Mouse (Mus musculus) myocyte (in vitro differentiated cells): ENCODE results near the gene Klrb1c.

ENCODE experiments used
- CEBPB ChIP-seq: IDR thresholded peaks from 2 replicates; pipeline ENCODE4 v1.6.1; 2011; ENCODE audit warnings: mild to moderate bottlenecking, moderate library complexity; ENCODE audit not compliant: poor library complexity, insufficient read depth, severe bottlenecking
- MAX ChIP-seq: IDR thresholded peaks from one replicate; pipeline ENCODE4 v1.6.1; 2011; ENCODE audit warnings: low read depth, mild to moderate bottlenecking, control low read depth
- POLR2A ChIP-seq: IDR thresholded peaks from one replicate; pipeline ENCODE4 v1.6.1; 2011; ENCODE audit warnings: low read depth, mild to moderate bottlenecking, control low read depth, moderate library complexity; ENCODE audit not compliant: insufficient read length
- POLR2AphosphoS2 ChIP-seq: IDR thresholded peaks from one replicate; pipeline ENCODE4 v1.6.1; 2011; ENCODE audit warnings: low read depth, control low read depth; ENCODE audit not compliant: insufficient read length
- REST ChIP-seq: IDR thresholded peaks from one replicate; pipeline ENCODE4 v1.6.1; 2011; ENCODE audit warnings: mild to moderate bottlenecking, control low read depth, moderate library complexity; ENCODE audit not compliant: insufficient read depth, insufficient read length
- SRF ChIP-seq: IDR thresholded peaks from one replicate; pipeline ENCODE4 v1.6.1; 2011; ENCODE audit warnings: low read depth; ENCODE audit not compliant: control insufficient read depth, insufficient read length
- TCF12 ChIP-seq: IDR thresholded peaks from one replicate; pipeline ENCODE4 v1.6.1; 2011; ENCODE audit warnings: mild to moderate bottlenecking, control low read depth; ENCODE audit not compliant: poor library complexity, insufficient read depth, severe bottlenecking
- USF1 ChIP-seq: IDR thresholded peaks from one replicate; pipeline ENCODE4 v1.6.1; 2011; ENCODE audit warnings: low read depth, mild to moderate bottlenecking, control low read depth, moderate library complexity

DNA sequence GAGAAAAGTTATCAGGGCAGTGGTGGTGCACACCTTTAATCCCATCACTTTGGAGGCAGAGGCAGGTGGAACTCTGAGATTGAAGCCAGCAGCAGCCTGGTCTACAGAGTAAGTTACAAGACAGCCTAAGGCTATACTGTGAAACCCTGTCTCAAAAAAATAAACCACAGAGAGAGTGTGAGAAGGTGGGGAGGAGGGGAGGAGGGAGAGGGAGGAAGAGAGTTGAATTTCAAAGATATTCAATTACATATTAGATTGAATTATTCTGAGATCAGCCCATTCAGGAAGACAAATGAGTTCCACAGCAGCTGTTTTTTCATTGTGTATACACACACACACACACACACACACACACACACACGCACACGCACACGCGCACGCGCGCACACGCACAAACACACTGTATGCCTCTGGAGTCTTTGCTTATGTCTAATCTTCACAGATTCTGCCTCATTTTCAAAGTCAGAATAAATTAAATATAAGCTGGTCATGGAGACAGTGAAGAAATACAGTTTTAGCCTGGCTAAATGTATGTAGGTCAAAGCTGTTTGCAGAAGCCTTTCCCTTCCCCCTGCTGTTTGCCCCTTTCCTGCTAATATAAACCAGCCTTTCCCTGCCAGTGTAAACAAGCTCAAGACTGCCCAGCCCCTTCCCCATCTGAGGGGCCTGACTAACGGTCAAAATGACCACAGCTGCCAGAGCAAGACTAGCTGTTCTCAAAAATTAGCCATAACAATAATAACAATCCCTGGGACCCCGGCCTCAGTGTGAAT, 19.3 kb downstream of the Klrb1c start:
- TF ChIP-seq POLR2A (no peak), USF1 (no peak), MAX (no peak), TCF12 (no peak), POLR2AphosphoS2 (no peak), CEBPB (no peak), SRF (no peak), REST (no peak)
